14 mouse cellular contexts compared by ENCODE assay signal in genomic region chr13:53539797-53540196, GRCm38 (mm10).
"Had no signal": no experiment of that assay in that cellular context is flagged by ENCODE, and none has a peak within 500 bp of the region (broad histone marks: within the 10 kb centered on the region; RNA-seq: fewer than 3 reads in every experiment).

No protein-coding gene starts in this region.

- ATAC-seq: liver, postnatal 0 days; lung, postnatal 0 days; midbrain, embryonic 13.5 days; midbrain, embryonic 15.5 days had no signal

- DNase-seq: liver, postnatal 0 days; lung, adult 2 months; lung, postnatal 14 days; lung, postnatal 36 days; retina, postnatal 1 day; right cerebral cortex, adult 18-20 months; right cerebral cortex, postnatal 4 days; spleen, adult 18-20 months; thymus, adult 2 months; thymus, postnatal 25 days; thymus, postnatal 4 days had no signal
